Mouse (Mus musculus) neural tube, embryonic 11.5 days (tissue): ENCODE results near the gene Lars2. TPM values are rescaled to one million over a fixed set of nuclear protein-coding genes. Genes with fewer than 3 reads are reported as not detected.
"Not testable (repeated sequence)": the region's sequence is repeated elsewhere in the genome, so short reads cannot be mapped to it uniquely, and the experiment has no call there.

Experiments used
- ATAC-seq: fragments of 200-750 bp; cut with Nextera tagmentation; 2 replicates; pipeline ENCODE4 v1.8.0; 2017; ENCODE audit warnings: moderate number of reproducible peaks, mild to moderate bottlenecking, moderate TSS enrichment, moderate library complexity; ENCODE audit not compliant: insufficient read depth, low FRiP score, low TSS enrichment
- DNase-seq: peaks from one replicate; pipeline ENCODE4 v3.0.0-alpha.2; 2015; ENCODE audit warnings: low spot score
- H3K27ac ChIP-seq: fragments of 300-500 bp; sonication (generic); 2 replicates; pipeline ENCODE4 v1.5.1; 2014; ENCODE audit warnings: low read depth, mild to moderate bottlenecking, low read length
- H3K27me3 ChIP-seq: fragments of 300-500 bp; sonication (generic); 2 replicates; pipeline ENCODE4 v1.6.1; 2014; ENCODE audit warnings: mild to moderate bottlenecking, low read length, mixed read lengths; ENCODE audit not compliant: control insufficient read depth, insufficient read depth
- H3K36me3 ChIP-seq: fragments of 300-500 bp; sonication (generic); 2 replicates; pipeline ENCODE4 v1.6.1; 2014; ENCODE audit warnings: mild to moderate bottlenecking, low read length, moderate library complexity, mixed read lengths; ENCODE audit not compliant: control insufficient read depth, insufficient read depth
- H3K4me1 ChIP-seq: fragments of 300-500 bp; sonication (generic); 2 replicates; pipeline ENCODE4 v1.6.1; 2014; ENCODE audit warnings: low read length, mixed read lengths; ENCODE audit not compliant: control insufficient read depth, insufficient read depth
- H3K4me2 ChIP-seq: fragments of 300-500 bp; sonication (generic); 2 replicates; pipeline ENCODE4 v1.6.1; 2014; ENCODE audit warnings: low read depth, mild to moderate bottlenecking, moderate library complexity
- H3K4me3 ChIP-seq: fragments of 300-500 bp; sonication (generic); 2 replicates; pipeline ENCODE4 v1.5.1; 2014; ENCODE audit warnings: low read depth, low read length
- H3K9ac ChIP-seq: fragments of 300-500 bp; sonication (generic); 2 replicates; pipeline ENCODE4 v1.6.1; 2014; ENCODE audit warnings: mild to moderate bottlenecking, low read length
- H3K9me3 ChIP-seq: fragments of 300-500 bp; sonication (generic); 2 replicates; pipeline ENCODE4 v1.6.1; 2016; ENCODE audit warnings: low read length; ENCODE audit not compliant: control insufficient read depth
- WGBS: fragments of 180-500 bp; shearing (Covaris S2); extraction: QIAGEN DNeasy Blood & Tissue Kit; methylation state at CpG from one replicate; pipeline ENCODE4 v1.1.7; 2014; 5-methylcytosine and 5-hydroxymethylcytosine counted together
- polyA plus RNA-seq: library from polyadenylated mRNA; unstranded; fragments of >200 nt; fragmentation: Nextera tagmentation; extraction: Ambion mirVana; gene quantifications from 2 replicates; pipeline ENCODE4 v1.2.1, GENCODE M21; 2014

The Lars2 gene
- 1,025 and 1,092 TPM in 2 replicates for polyA plus RNA-seq

DNA sequence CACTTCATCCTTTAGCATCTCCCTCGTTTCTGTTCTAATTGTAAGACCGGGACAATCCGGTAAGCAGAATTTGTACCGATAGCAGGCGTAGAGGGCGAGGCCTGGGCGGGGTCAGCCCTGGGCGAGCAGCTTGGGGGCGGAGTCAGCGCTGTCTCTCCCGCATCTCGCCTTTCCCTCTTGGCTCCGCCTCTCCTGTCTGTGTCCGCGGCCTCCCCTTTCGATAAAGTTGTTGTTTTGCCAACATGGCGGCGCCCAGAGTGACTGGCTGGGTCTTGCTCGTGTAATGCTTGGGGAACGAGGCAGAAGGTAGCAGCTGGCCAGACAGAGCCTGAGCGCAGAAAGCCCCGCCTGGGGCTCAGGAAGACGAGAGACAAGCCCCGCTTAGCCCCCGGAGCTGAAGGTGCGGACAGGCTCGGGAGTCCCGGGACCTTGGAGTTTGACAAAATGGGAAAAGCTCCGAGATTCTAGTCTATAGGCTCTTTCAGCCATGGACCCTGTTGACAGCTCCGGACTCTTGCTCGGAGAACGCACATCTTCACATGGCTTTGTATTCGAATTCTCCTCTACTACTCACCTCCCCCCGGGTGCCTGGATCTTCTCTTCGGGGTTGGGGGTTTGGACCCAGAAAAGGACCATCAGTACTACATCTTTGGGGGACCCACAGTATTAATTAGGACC is at the start of gene Lars2:
Gene Lars2 (plus strand): TSS at position 220 of the 678 bp plus-strand sequence.
- no peaks in the 10 kb centered on the region for H3K4me1 ChIP-seq
- peak within 1 kb of the TSS; percentile 63 for H3K4me2 ChIP-seq
- peak within 1 kb of the TSS; percentile 74 for H3K27ac ChIP-seq
- 0 out of 2 replicates have a peak, but pooled peaks cover under 1% of the 10 kb centered on the region for H3K36me3 ChIP-seq
- no peaks in the 10 kb centered on the region for H3K9me3 ChIP-seq
- no peaks in the 10 kb centered on the region for H3K27me3 ChIP-seq
- under 1% methylated on average over 35 of the region's 35 CpGs for WGBS
- peak within 1 kb of the TSS; percentile 70 for H3K9ac ChIP-seq
- ATAC-seq: peak; percentile 99
- DNase-seq: peak; percentile 95
- peak within 1 kb of the TSS; percentile 66 for H3K4me3 ChIP-seq

DNA sequence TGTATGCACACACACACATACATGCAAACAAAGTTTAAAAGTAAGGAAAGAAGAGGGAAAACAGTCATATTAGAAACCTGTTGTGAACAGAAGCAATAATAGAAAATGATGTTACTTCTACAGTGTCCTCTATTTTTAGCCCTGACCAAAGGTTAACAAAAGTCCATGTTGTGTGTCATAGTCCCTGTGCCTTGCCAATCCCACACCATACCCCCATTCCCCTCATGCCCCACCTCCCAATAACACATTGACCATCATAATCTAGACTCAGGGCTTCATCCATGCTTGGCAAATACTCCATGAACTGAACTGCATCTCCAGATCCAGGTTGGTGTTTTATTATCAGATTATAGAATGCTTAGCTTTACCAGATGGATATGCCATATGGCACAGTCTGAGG is 40.6 kb upstream of the Lars2 start:
- Histone ChIP-seq H3K36me3 (no peaks in the 10 kb centered on the region), H3K27me3 (no peaks in the 10 kb centered on the region), H3K9ac (no peak overlapping the region), H3K4me3 (no peak overlapping the region), H3K27ac (no peak overlapping the region), H3K9me3 (no peaks in the 10 kb centered on the region), H3K4me1 (no peaks in the 10 kb centered on the region), H3K4me2 (no peak overlapping the region)
- ATAC-seq: no peak
- no peak for DNase-seq

DNA sequence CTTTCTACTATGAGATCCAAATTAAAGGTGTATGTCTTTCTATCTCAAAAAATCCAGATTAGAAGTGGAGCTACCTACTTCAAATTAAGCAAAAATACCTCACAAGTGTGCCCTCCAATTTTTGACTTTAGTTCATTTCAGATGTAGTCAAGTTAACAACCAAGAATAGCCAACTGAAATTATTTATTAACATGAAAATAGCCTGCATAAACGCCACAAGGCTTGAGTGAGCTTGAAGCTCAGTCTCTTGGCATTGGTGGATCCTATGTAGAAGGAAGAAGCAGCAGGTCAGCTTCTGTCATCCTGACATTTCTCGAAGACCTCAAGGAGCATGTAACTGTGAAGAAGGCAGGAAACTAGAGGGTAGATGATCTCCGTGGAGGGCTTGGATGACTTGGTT is 38.4 kb upstream of the Lars2 start:
- Histone ChIP-seq H3K4me1 (no peaks in the 10 kb centered on the region), H3K9me3 (no peaks in the 10 kb centered on the region), H3K27me3 (no peaks in the 10 kb centered on the region), H3K36me3 (no peaks in the 10 kb centered on the region), H3K4me2 (no peak overlapping the region), H3K27ac (no peak overlapping the region), H3K4me3 (no peak overlapping the region), H3K9ac (no peak overlapping the region)
- DNase-seq (no peak), ATAC-seq (no peak)
- WGBS: 87% methylated on average over 3 of the region's 3 CpGs

GRCm38 (mm10) chr9:123329831-123330230 is 36.9 kb upstream of the Lars2 start:
- DNase-seq (no peak), ATAC-seq (no peak)
- Histone ChIP-seq H3K27ac (no peak overlapping the region), H3K36me3 (no peaks in the 10 kb centered on the region), H3K4me3 (no peak overlapping the region), H3K9me3 (no peaks in the 10 kb centered on the region), H3K9ac (no peak overlapping the region), H3K27me3 (no peaks in the 10 kb centered on the region), H3K4me1 (no peaks in the 10 kb centered on the region), H3K4me2 (no peak overlapping the region)
- 88% methylated on average over 7 of the region's 7 CpGs for WGBS

DNA sequence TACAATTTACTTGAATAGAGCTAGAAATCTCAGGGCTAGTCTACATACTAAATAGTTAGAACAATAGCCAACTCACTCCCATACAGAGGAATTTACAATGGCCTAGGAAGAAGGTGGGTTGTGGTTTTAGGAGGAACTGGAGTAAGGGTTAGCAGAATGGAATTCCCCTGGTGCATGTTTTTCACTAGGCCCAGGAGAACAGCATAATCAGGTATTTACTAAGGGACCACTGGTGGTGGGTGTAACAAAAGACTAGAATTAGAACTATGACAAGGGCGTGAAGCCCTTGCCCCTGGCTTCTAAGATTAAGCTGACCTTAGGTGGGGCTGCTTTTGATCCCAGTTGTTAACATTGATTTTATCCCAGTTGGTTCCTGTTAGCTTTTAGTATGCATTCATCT is 36.5 kb upstream of the Lars2 start:
- not testable (repeated sequence) for H3K36me3 ChIP-seq, H3K27me3 ChIP-seq, H3K4me3 ChIP-seq, H3K4me1 ChIP-seq, H3K9ac ChIP-seq, ATAC-seq, H3K27ac ChIP-seq, H3K4me2 ChIP-seq, H3K9me3 ChIP-seq, DNase-seq
- 91% methylated on average over 1 of the region's 1 CpGs for WGBS

DNA sequence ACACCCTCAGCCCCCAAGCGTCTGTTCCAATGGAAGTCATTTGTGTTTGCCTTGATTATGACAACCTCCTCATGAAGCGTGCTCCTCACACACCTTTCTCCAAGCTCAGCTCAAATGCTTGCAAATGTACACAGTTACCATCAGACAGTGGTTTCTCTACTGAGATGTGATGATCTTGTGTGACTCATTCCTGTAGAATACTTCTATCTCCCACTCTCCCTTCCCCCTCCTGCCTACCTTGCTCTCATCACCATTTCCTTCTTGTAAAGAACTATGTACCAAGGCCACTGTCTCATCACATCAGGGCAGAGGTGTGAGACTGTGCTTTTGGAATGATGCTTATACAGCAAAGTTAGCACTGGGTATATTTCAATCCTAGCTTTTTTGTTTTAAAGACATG is 33.2 kb upstream of the Lars2 start:
- Histone ChIP-seq H3K4me2 (no peak overlapping the region), H3K36me3 (no peaks in the 10 kb centered on the region), H3K9ac (no peak overlapping the region), H3K27me3 (no peaks in the 10 kb centered on the region), H3K4me3 (no peak overlapping the region), H3K27ac (no peak overlapping the region), H3K9me3 (no peaks in the 10 kb centered on the region), H3K4me1 (no peaks in the 10 kb centered on the region)
- 86% methylated on average over 2 of the region's 2 CpGs for WGBS
- ATAC-seq (no peak), DNase-seq (no peak)

- Histone ChIP-seq H3K27me3 (no peaks in the 10 kb centered on the region), H3K27ac (no peak overlapping the region), H3K9me3 (no peaks in the 10 kb centered on the region), H3K4me2 (no peak overlapping the region), H3K9ac (no peak overlapping the region), H3K4me1 (no peaks in the 10 kb centered on the region), H3K4me3 (no peak overlapping the region), H3K36me3 (no peaks in the 10 kb centered on the region)
- 70% methylated on average over 5 of the region's 5 CpGs for WGBS
- ATAC-seq (no peak), DNase-seq (no peak)
Measured at GRCm38 (mm10) chr9:123335044-123335670, 31.6 kb upstream of the Lars2 start.

- H3K9ac ChIP-seq: no peak overlapping the region
- ATAC-seq (no peak), DNase-seq (no peak)
- no peaks in the 10 kb centered on the region for H3K27me3 ChIP-seq
- H3K36me3 ChIP-seq: no peaks in the 10 kb centered on the region
- no peak overlapping the region for H3K4me3 ChIP-seq
- H3K27ac ChIP-seq: no peak overlapping the region
- WGBS: 71% methylated on average over 3 of the region's 3 CpGs
- no peaks in the 10 kb centered on the region for H3K9me3 ChIP-seq
- no peak overlapping the region for H3K4me2 ChIP-seq
- no peaks in the 10 kb centered on the region for H3K4me1 ChIP-seq
Measured at GRCm38 (mm10) chr9:123339651-123340144, 27.0 kb upstream of the Lars2 start.

GRCm38 (mm10) chr9:123341256-123341655 is 25.5 kb upstream of the Lars2 start:
- DNase-seq: no peak

More at GRCm38 (mm10) chr9:123341256-123341655, 25.5 kb upstream of the Lars2 start:
- no peaks in the 10 kb centered on the region for H3K27me3 ChIP-seq
- 86% methylated on average over 6 of the region's 6 CpGs for WGBS
- no peak overlapping the region for H3K27ac ChIP-seq
- H3K4me1 ChIP-seq: no peaks in the 10 kb centered on the region
- no peak overlapping the region for H3K4me2 ChIP-seq
- no peak overlapping the region for H3K9ac ChIP-seq
- ATAC-seq: no peak
- H3K4me3 ChIP-seq: no peak overlapping the region
- no peaks in the 10 kb centered on the region for H3K9me3 ChIP-seq
- no peaks in the 10 kb centered on the region for H3K36me3 ChIP-seq
